Mouse (Mus musculus) liver, adult 2 months (tissue): ENCODE measurements around the gene Ube2cbp.

Source experiments
- CTCF ChIP-seq: fragments of 200-500 bp; IDR thresholded peaks from 2 replicates; pipeline ENCODE4 v1.5.1; 2011; ENCODE audit warnings: low read depth, low read length, control low read depth
- POLR2A ChIP-seq: fragments of 200-500 bp; IDR thresholded peaks from 2 replicates; pipeline ENCODE4 v1.6.1; 2011; ENCODE audit warnings: low read length, control low read depth; ENCODE audit not compliant: insufficient read depth; ENCODE audit errors: extremely low read depth

GRCm38 (mm10) chr9:86393586-86394272, 71.0 kb downstream of the Ube2cbp start:
- TF ChIP-seq CTCF (no peak), POLR2A (no peak)
